Mouse (Mus musculus) myocyte (in vitro differentiated cells): Measurements from ENCODE around the gene Tmem107.

Source experiments
- CEBPB ChIP-seq: IDR thresholded peaks from 2 replicates; pipeline ENCODE4 v1.6.1; 2011; ENCODE audit warnings: mild to moderate bottlenecking, moderate library complexity; ENCODE audit not compliant: poor library complexity, insufficient read depth, severe bottlenecking
- E2F4 ChIP-seq: IDR thresholded peaks from one replicate; pipeline ENCODE4 v1.6.1; 2011; ENCODE audit warnings: mild to moderate bottlenecking, control low read depth, moderate library complexity; ENCODE audit not compliant: insufficient read depth
- MAX ChIP-seq: IDR thresholded peaks from one replicate; pipeline ENCODE4 v1.6.1; 2011; ENCODE audit warnings: low read depth, mild to moderate bottlenecking, control low read depth
- POLR2A ChIP-seq: IDR thresholded peaks from one replicate; pipeline ENCODE4 v1.6.1; 2011; ENCODE audit warnings: low read depth, mild to moderate bottlenecking, control low read depth, moderate library complexity; ENCODE audit not compliant: insufficient read length
- POLR2AphosphoS2 ChIP-seq: IDR thresholded peaks from one replicate; pipeline ENCODE4 v1.6.1; 2011; ENCODE audit warnings: low read depth, control low read depth; ENCODE audit not compliant: insufficient read length
- USF1 ChIP-seq: IDR thresholded peaks from one replicate; pipeline ENCODE4 v1.6.1; 2011; ENCODE audit warnings: low read depth, mild to moderate bottlenecking, control low read depth, moderate library complexity

DNA sequence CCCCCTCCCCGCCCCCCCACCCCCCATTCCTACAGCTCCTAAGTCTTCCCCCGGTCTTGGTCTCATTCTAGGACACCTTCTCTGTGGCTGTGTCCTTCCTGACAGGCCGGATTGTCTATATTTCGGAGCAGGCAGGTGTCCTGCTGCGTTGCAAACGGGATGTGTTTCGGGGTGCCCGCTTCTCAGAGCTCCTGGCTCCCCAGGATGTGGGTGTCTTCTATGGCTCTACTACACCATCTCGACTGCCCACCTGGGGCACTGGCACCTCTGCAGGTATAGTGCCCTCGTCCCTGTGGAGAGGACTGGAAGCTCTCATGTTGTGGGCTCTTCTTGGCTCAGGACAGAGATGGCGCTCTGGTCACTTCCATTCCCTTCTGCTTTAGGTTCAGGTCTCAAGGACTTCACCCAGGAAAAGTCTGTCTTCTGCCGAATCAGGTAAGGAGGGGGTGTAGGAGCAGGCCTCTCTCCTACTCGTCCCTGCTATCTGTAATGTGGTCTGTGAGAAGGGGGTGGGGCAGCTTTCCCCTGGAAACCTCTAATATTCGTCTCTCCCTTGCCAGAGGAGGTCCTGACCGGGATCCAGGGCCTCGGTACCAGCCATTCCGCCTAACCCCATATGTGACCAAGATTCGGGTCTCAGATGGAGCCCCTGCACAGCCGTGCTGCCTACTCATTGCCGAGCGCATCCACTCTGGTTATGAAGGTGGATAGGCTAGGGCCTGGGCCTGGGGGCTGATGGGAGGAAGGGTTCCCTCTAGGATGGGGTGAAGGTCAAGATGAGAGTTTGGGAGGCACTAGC, 31.2 kb downstream of the Tmem107 start:
- no peak for TF ChIP-seq POLR2AphosphoS2
- no peak for TF ChIP-seq E2F4
- no peak for TF ChIP-seq POLR2A
- TF ChIP-seq MAX: no peak
- TF ChIP-seq USF1: no peak
- no peak for TF ChIP-seq CEBPB
